Mouse (Mus musculus) kidney, adult 2 months (tissue): ENCODE measurements at regions not wholly inside any gene's neighbourhood (a gene's known extent, or its start where the extent isn't known, plus 50 kb on each side); places are given as distances from the start of the nearest gene placed in this dataset.

Source experiments
- DNase-seq: peaks from one replicate; pipeline ENCODE4 v3.0.0; 2021
- H3K27ac ChIP-seq: fragments of 200-500 bp; 2 replicates; pipeline ENCODE4 v1.5.1; 2012; ENCODE audit warnings: low read depth, low read length, control low read depth, inconsistent platforms; ENCODE audit not compliant: insufficient read depth
- H3K27me3 ChIP-seq: fragments of 200-500 bp; replicated peaks from 2 replicates; pipeline ENCODE4 v1.6.1; 2012; ENCODE audit warnings: mild to moderate bottlenecking, moderate library complexity, low read length, inconsistent platforms; ENCODE audit not compliant: control insufficient read depth, insufficient read depth
- H3K36me3 ChIP-seq: fragments of 200-500 bp; 2 replicates; pipeline ENCODE4 v1.6.1; 2012; ENCODE audit warnings: mild to moderate bottlenecking, moderate library complexity, low read length, inconsistent platforms; ENCODE audit not compliant: control insufficient read depth, insufficient read depth
- H3K4me1 ChIP-seq: fragments of 200-500 bp; 2 replicates; pipeline ENCODE4 v1.6.1; 2011; ENCODE audit warnings: low read length; ENCODE audit not compliant: control insufficient read depth, insufficient read depth
- H3K4me3 ChIP-seq: fragments of 200-500 bp; 2 replicates; pipeline ENCODE4 v1.5.1; 2011; ENCODE audit warnings: mild to moderate bottlenecking, low read depth, low read length, control low read depth; ENCODE audit not compliant: insufficient read depth
- CTCF ChIP-seq: fragments of 200-500 bp; conservative IDR thresholded peaks from 2 replicates; pipeline ENCODE4 v1.5.1; 2011; ENCODE audit warnings: low read depth, mild to moderate bottlenecking, control low read depth, low read length, moderate library complexity, mixed read lengths; ENCODE audit not compliant: insufficient read depth, insufficient read length
- POLR2A ChIP-seq: fragments of 200-500 bp; IDR thresholded peaks from one replicate; pipeline ENCODE4 v1.6.1; 2011; ENCODE audit warnings: low read depth, low read length, control low read depth
- WGBS: fragments of 180-500 bp; shearing (Covaris S2); methylation state at CpG from one replicate; pipeline ENCODE4 v1.1.7; 2018; 5-methylcytosine and 5-hydroxymethylcytosine counted together

DNA sequence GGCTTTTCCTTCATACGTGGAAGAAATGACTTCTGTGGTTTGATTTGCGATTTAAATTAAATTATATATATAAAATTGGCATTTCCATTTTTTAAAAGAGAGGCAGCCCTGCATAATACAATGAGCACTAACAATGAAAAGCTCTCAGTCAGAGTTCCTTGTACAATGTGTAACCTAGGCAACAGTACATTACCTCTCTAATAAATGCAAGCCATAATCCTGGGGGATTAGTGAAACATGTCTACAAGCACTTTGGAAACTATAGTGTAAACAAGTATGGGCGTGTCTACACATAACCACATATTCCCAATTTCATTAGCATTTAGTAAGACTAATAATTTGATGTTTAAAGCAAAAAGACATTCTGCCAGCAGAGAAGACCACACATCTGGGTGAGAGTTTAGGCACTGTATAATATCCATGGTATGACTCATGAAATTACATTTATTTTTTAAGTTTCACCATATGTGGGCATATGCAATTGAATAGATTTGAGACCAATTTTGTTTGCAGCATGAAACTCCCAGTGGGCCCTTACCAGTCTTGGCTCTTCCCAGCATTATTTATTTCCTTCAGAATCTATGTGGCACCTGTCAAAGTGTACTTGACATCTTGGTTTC, 130.9 kb upstream of the Sstr4 start:
- Histone ChIP-seq H3K27me3 (no peaks in the 10 kb centered on the region), H3K4me1 (no peaks in the 10 kb centered on the region), H3K4me3 (no peak overlapping the region), H3K27ac (no peak overlapping the region), H3K36me3 (no peaks in the 10 kb centered on the region)
- 85% methylated on average over 3 of the region's 3 CpGs for WGBS
- no peak for DNase-seq
- no peak for TF ChIP-seq POLR2A
- no peak for TF ChIP-seq CTCF

- peak; percentile 6 for DNase-seq
- WGBS: 82% methylated on average over 3 of the region's 3 CpGs
- H3K36me3 ChIP-seq: no peaks in the 10 kb centered on the region
- H3K27me3 ChIP-seq: no peaks in the 10 kb centered on the region
- no peak overlapping the region for H3K27ac ChIP-seq
- TF ChIP-seq CTCF (no peak), POLR2A (no peak)
- H3K4me3 ChIP-seq: no peak overlapping the region
- no peaks in the 10 kb centered on the region for H3K4me1 ChIP-seq
These were observed 115.9 kb upstream of the Sstr4 start for GRCm38 (mm10) chr2:148279200-148279599.

DNA sequence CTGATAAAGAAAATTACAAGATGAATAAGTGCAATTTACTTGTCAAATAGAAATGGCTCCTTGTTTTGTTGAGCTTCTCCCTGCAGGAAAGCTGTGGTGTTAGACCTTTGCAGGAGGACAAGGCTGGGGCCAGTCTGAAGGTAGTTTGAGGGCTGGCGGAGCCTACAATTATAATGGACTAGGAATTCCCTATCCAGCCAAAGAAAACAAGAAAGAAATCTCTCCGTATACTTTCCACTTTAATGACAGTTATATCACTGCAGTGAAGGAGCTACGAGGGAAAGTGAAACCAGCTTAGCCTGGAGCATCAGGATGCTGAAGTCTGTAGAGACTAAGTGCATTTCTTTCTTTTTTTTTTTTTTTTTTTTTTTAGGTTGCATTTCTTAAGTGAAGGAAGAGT, 104.8 kb upstream of the Sstr4 start:
- H3K4me3 ChIP-seq: 0 out of 2 replicates have a peak overlapping the region, but pooled peaks have one; percentile 11
- H3K27ac ChIP-seq: 0 out of 2 replicates have a peak overlapping the region, but pooled peaks have one; percentile 41
- no peaks in the 10 kb centered on the region for H3K36me3 ChIP-seq
- WGBS: 24% methylated on average over 3 of the region's 3 CpGs
- TF ChIP-seq POLR2A: no peak
- TF ChIP-seq CTCF: no peak
- H3K27me3 ChIP-seq: no peaks in the 10 kb centered on the region; the same call in 1 of the 2 replicates
- peak; percentile 25 for DNase-seq
- H3K4me1 ChIP-seq: no peaks in the 10 kb centered on the region

GRCm38 (mm10) chr2:148292442-148292841, 102.7 kb upstream of the Sstr4 start:
- Histone ChIP-seq H3K4me1 (no peaks in the 10 kb centered on the region), H3K27ac (no peak overlapping the region), H3K27me3 (no peaks in the 10 kb centered on the region; the same call in 1 of the 2 replicates), H3K36me3 (no peaks in the 10 kb centered on the region), H3K4me3 (no peak overlapping the region)
- 88% methylated on average over 5 of the region's 5 CpGs for WGBS
- no peak for TF ChIP-seq CTCF
- TF ChIP-seq POLR2A: no peak
- DNase-seq: no peak

DNA sequence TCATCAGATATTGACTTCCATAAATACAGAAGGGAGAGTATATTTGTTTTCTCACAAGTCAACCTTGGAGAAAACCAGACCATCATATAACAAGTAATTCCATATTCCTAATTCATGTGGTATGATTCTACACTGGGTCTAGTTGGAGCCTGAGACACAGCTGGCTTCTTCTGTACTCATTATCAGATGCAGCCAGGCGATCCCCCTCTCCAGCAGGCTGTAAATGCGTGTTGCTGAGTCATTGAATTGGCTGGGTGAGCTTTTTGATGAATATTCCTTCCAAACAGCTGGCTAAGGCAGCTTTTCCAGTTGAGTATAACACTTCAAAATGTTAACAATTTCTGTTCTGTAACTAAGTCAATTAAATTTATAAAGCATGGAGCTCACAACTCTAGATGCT, 102.2 kb upstream of the Sstr4 start:
- no peak for DNase-seq
- WGBS: 47% methylated on average over 2 of the region's 2 CpGs
- Histone ChIP-seq H3K36me3 (no peaks in the 10 kb centered on the region), H3K4me1 (no peaks in the 10 kb centered on the region), H3K27ac (no peak overlapping the region), H3K27me3 (no peaks in the 10 kb centered on the region; the same call in 1 of the 2 replicates), H3K4me3 (no peak overlapping the region)
- TF ChIP-seq POLR2A (no peak), CTCF (no peak)

DNA sequence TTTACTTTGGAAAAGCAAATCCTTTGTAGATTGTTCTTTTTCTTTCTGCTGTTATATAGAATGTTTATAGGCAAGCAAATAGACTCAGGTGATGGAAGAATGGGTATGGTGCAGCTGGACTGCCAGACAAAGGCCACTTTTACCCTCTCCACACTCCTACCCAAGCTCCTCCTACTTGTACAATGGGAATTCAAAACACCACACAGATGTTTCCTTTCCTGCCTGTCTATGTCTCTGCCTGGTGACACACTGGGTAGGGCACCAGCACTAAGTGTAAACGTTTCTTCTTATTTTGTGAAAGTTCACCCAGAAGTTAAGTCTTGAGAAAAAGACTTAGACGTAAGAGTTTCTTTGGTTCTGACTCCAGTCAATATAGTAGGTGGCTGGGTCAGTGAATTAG, 94.3 kb upstream of the Sstr4 start:
- Histone ChIP-seq H3K4me3 (no peak overlapping the region), H3K4me1 (no peaks in the 10 kb centered on the region), H3K27me3 (no peaks in the 10 kb centered on the region), H3K36me3 (no peaks in the 10 kb centered on the region), H3K27ac (no peak overlapping the region)
- no peak for TF ChIP-seq CTCF
- TF ChIP-seq POLR2A: no peak
- 47% methylated on average over 2 of the region's 2 CpGs for WGBS
- DNase-seq: no peak

GRCm38 (mm10) chr2:148312255-148312654, 82.9 kb upstream of the Sstr4 start:
- no peak overlapping the region for H3K27ac ChIP-seq
- WGBS: 86% methylated on average over 2 of the region's 2 CpGs
- no peaks in the 10 kb centered on the region for H3K4me1 ChIP-seq
- H3K4me3 ChIP-seq: no peak overlapping the region
- H3K27me3 ChIP-seq: no peaks in the 10 kb centered on the region
- DNase-seq: no peak
- no peaks in the 10 kb centered on the region for H3K36me3 ChIP-seq
- TF ChIP-seq CTCF (no peak), POLR2A (no peak)
